Mouse (Mus musculus) embryo, embryonic 10 days (tissue): ENCODE data around the gene Dolpp1.

ENCODE experiments used
- DNase-seq: peaks from one replicate; pipeline ENCODE4 v3.0.0-alpha.2; 2015; ENCODE audit warnings: low spot score

Dolpp1 gene

DNA sequence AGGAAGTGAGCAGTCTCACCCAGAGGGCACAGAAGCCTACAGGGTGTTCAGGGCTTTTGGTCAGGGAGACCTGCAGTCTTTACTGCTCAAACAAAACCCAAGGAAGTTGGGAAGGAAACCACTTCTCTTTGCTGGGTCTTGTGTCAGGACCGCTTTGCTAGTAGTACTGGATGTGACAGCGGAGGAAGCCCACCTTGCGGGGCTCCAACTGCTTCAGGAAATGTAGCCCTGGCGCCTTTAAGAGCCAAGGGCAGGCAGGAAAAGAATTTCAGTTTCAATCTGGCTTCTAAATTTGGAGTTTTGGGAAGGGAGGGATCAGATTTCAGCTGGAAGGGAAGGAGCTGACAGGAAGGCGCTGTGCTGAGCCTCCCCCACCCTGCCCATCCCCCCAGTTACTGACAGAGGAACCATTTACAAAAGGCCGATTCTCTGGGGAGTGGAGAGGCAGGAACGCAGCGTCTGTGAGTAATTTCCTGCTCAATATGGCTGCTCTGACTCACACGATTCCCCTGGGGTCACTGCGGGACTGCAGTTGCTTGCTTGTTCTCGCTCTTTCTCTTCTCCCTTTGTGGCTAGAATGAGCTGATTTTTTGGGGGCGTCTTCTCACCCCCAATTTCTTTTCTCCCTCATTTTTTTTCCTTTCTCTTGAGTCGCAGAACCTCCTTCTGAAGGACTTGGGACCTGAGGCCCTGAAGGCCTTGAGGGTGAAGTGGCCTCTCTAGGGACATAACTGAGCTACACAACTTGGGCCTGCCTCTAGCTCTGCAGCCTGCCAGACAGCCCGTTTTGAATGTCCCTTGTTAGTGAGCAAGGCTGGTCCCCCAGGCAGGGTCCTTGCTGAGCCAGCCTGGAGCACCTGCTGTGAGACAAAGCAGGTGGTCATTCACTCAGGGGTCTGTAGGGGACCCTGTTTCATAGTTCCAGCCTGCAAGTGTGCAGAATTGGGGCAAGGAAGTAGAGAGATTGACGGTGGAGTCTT, 49.8 kb downstream of the Dolpp1 start:
- peak; percentile 97 for DNase-seq

DNA sequence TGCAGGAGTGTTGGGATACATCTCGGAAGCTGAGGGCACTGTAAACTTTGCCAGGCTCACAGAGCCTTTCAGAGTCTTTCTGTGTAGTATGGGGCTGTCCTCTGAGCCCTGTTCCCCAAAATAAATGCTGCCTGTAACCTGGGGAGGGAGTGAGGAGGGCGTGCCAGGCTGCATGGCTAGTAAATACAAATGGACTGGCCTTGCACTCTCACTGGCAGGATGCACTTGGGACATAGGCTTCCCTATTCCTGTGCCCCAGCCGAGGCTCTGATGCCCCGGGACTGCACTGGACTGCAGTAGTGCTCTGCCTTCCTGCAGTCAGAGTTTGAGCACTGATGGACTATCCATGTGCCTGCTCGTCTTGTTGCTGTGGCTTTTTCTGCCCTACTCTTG, 50.4 kb downstream of the Dolpp1 start:
- DNase-seq = peak; percentile 42

DNA sequence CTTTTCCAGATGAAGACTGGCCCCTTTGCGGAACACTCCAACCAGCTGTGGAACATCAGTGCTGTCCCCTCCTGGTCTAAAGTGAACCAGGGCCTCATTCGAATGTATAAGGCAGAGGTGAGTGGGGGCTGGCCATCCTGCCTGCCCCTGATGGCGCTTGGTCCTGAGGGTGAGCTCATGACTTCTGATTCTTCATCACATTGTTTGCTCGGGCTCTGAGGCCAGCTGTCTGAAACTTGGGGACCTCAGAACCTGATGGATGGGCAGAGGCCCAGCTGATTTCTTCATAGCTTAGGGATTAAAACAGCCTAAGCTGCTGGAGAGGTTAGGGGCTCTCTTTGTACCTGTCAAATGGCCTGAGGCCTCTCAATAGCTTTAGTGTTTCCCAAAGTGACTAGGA, 51.2 kb downstream of the Dolpp1 start:
- no peak for DNase-seq

DNA sequence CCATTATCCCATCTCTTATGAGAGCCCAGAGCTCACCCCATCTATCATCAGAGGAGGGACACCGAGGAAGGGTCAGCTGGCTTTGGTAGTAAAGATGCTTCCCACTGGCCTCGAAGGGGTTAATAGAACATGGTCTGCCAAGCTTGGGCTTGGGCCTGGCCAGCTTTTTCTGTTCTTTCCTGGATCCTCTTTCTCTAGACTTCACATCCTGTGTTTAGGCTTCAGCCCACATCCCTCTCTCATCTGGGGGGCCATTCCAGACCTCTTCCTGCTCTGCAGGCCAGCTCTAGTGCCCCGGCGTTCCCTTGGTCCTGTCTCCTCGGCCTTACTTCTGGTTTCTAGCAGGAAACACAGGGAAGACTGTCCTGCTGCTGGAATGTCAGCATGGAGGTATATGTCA, 52.0 kb downstream of the Dolpp1 start:
- no peak for DNase-seq

DNA sequence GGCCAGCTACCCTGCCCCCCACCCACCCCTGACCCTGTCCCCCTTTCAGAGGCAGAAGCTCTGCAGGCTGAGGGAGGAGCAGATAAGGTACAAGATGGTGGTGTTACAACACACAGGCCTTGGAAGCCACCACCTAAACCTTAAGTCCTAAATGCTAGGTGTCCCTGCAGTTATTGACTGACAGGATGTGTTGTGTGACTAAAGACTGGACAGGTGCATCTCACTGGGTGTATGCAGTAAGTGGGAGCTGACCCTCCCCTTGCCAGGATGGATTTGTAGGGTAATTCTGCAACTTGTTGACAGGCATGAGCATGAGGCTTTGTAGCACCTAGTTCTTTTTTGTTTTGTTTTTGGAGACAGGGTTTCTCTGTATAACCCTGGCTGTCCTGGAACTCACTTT, 52.4 kb downstream of the Dolpp1 start:
- no peak for DNase-seq

DNA sequence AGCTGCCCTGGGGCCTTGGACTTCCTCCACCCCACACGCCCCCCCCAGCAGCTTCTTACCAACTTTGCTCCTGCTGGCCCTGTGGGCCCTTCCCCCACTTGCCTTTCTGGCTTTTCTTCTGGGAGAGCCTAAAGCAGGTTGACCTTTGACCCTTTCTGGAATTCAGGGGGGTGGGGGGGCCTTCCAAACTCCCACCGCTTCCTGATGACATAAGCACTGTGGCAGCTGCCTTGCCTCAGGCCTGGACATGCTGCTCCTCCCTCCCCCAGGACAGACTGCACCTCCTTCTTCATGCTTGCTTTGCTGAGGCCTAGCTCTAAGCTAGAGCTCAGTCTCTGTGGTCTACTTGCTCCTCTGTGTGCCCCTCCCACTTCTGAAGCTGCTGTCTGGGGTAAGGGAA, 53.3 kb downstream of the Dolpp1 start:
- DNase-seq = peak; percentile 90

DNA sequence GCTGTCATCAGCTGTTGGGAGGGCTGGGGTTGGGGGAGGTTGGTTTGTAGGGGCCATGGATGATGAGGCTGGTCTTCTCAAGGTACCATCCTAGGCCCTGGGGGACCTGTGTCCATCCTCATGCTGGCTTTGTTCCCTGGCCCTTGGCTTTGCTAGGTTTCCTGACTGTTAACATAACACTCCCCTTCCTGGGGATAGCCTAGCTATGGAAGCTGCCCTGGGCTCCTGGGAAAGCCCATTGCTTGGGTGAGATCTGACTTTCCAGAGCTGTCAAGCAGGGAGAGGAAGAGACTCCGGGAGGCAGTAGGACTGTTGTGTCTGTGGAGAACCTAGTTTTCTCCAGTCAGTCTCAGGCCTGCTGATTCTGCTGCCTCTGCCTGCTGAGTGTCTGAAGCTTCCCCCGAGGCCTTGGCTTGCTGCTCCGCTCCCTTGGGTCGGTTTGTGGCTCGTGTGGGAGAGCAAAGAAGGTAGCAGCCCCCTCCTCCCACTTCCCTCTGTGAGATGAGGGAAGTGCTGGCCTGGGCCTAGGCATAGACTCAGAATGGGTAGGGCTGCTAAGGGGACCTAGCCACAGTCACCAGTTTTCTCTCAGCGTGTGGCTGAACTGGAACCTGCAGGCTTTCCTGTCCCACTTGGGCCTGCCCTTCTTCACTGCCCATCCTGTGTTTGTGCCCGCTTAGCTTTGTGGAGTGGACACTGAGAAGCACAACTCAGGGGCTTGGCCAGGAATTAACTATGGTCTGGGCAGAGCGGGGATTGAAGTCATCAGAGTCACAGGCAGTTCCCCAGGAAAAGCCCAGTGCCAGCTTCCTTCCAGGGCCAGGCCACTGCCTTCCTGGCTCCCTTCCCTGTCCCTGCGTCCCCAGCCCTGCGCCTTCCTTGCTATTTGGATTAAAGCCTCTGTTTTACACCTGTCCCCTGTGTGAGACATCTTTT, 55.1 kb downstream of the Dolpp1 start:
- DNase-seq = no peak

DNA sequence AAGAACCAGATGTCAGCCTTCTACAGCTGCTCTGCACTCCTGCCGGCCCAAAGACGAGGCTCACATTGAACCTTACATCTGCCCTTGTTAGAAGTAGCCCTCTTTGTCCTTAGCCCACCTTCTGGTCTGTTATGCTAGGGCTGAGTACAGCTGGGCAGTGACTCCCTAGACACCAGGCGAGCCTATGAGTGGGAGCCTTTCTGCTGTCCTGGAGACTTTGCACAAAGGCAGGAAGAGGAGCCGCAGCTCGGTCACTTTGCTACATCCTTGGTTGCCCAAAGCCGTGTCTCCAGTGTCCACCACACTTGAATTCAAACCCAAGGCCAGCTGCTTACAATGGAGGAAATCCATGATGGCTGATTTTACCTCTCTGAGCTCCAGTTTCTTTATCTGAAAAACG, 56.3 kb downstream of the Dolpp1 start:
- DNase-seq = no peak
